Mouse (Mus musculus) MEL (cell line): ENCODE measurements around the gene Pgam1.
A peak's percentile ranks its signal among the peaks of the same experiment; 100 is the strongest.

ENCODE experiments used
- BHLHE40 ChIP-seq: IDR thresholded peaks from 2 replicates; pipeline ENCODE4 v1.6.1; 2012; ENCODE audit warnings: low read depth, mild to moderate bottlenecking, inconsistent platforms, low read length, improper control_type of control experiment, borderline replicate concordance
- CHD1 ChIP-seq: IDR thresholded peaks from 2 replicates; pipeline ENCODE4 v1.6.1; 2012; ENCODE audit warnings: low read depth, mild to moderate bottlenecking, inconsistent platforms, low read length, improper control_type of control experiment
- CTCF ChIP-seq, 3 experiments: IDR thresholded peaks in 2 of 3; conservative IDR thresholded peaks in 1 of 3; 2 replicates each; pipeline ENCODE4 v1.5.1; 2011 to 2012; ENCODE audit warnings: low read length in 3 of 3, low read depth in 2 of 3, mild to moderate bottlenecking in 2 of 3, improper control_type of control experiment in 1 of 3, inconsistent platforms in 1 of 3, mixed read lengths in 1 of 3, moderate library complexity in 1 of 3; ENCODE audit not compliant: control insufficient read depth in 1 of 3, insufficient read depth in 1 of 3, poor library complexity in 1 of 3, severe bottlenecking in 1 of 3
- ETS1 ChIP-seq: IDR thresholded peaks from 2 replicates; pipeline ENCODE4 v1.6.1; 2012; ENCODE audit warnings: low read depth, mild to moderate bottlenecking, inconsistent platforms, low read length, improper control_type of control experiment, moderate library complexity
- GABPA ChIP-seq: IDR thresholded peaks from 2 replicates; pipeline ENCODE4 v1.6.1; 2012; ENCODE audit warnings: low read depth, mild to moderate bottlenecking, inconsistent platforms, low read length, improper control_type of control experiment, moderate library complexity
- GATA1 ChIP-seq: IDR thresholded peaks from 2 replicates; pipeline ENCODE4 v1.6.1; 2011; ENCODE audit warnings: low read depth, low read length, improper control_type of control experiment
- MAX ChIP-seq: IDR thresholded peaks from 2 replicates; pipeline ENCODE4 v1.6.1; 2011; ENCODE audit warnings: low read length, improper control_type of control experiment
- MXI1 ChIP-seq: IDR thresholded peaks from 2 replicates; pipeline ENCODE4 v1.6.1; 2011; ENCODE audit warnings: mild to moderate bottlenecking, low read depth, low read length, improper control_type of control experiment
- POLR2A ChIP-seq, 2 experiments: IDR thresholded peaks; 2 replicates each; pipeline ENCODE4 v1.6.1; 2011 to 2012; ENCODE audit warnings: low read length in 2 of 2, mild to moderate bottlenecking in 2 of 2, control low read depth in 1 of 2, improper control_type of control experiment in 1 of 2, low read depth in 1 of 2, moderate library complexity in 1 of 2; ENCODE audit not compliant: control insufficient read depth in 1 of 2, insufficient read depth in 1 of 2, poor library complexity in 1 of 2
- TCF12 ChIP-seq: IDR thresholded peaks from 2 replicates; pipeline ENCODE4 v1.6.1; 2014; ENCODE audit warnings: low read depth, mild to moderate bottlenecking, inconsistent platforms, low read length, improper control_type of control experiment, moderate library complexity
- ZNF384 ChIP-seq: IDR thresholded peaks from 2 replicates; pipeline ENCODE4 v1.6.1; 2012; ENCODE audit warnings: low read depth, mild to moderate bottlenecking, inconsistent platforms, low read length, improper control_type of control experiment

GRCm38 (mm10) chr19:41938539-41938938 lies 26.8 kb downstream of the Pgam1 start:
- TF ChIP-seq CTCF (IDR thresholded peaks at IDR 0.05 in 2 of 3, conservative IDR thresholded peaks at IDR 0.05 in 1 of 3; ENCODE audit: control insufficient read depth in 1 of 3, insufficient read depth in 1 of 3, low read depth in 2 of 3, low read length in 3 of 3, poor library complexity in 1 of 3, severe bottlenecking in 1 of 3) (no peak), TCF12 (no peak), CHD1 (no peak), ETS1 (no peak), GABPA (no peak), MXI1 (no peak), POLR2A (IDR thresholded peaks at IDR 0.05; ENCODE audit: control insufficient read depth in 1 of 2, insufficient read depth in 1 of 2, low read depth in 1 of 2, low read length in 2 of 2, poor library complexity in 1 of 2) (peak in 1 of 2 experiments; percentile 19; a peak in 1 of 4 replicates), GATA1 (no peak), MAX (no peak), BHLHE40 (no peak), ZNF384 (no peak)
